In the genomic region with DNA sequence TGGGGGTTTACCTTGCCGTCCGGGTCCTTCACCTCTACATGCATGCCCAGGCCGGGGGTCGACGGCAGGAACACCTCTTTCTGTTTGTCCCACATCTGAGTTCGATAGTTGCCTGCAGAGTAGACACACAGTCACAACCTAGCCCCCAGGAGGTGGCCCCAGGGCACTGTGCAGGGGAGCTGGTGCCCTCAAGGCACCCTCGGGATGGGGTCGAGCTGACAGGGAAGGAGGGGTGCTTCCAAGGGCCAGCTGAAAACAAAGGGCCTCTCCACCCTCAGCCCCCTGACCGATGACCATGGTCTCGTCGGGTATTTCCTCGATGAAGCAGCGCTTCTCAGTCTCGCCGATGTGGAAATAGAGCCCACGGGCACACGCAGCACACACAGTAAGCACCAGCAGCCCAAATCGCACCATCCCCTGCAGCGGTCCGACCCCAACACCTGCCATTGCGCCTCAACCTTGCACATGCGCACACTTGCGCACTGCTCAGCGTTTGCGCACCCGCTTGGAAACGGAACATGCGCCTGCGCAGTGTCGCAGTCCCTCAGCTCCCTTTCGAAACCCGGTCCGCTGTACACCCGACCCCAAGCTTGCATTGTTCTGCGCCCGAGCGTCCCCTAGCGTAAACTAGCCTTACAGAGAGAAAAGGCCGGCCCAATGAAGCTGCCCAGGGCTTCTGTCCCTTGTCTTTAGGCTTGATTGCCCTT, we compare ENCODE assay signal across 8 mouse cellular contexts. TPM values are rescaled to one million over a fixed set of nuclear protein-coding genes. Genes with fewer than 3 reads are reported as not detected.
DNase-seq lines count a peak whose midpoint lies in the region; ATAC-seq lines count a peak whose summit lies in the region.

A gene (minus strand): TSS at position 484 of the 707 bp plus-strand sequence.

- DNase-seq in adrenal gland, adult (ENCODE audit: inconsistent age in 2 of 2, low spot score in 1 of 2), result peak; percentile 98 to 99
- peak; percentile 99 for DNase-seq in embryo, embryonic 10.5 days (ENCODE audit: low spot score)
- peak; percentile 99 for DNase-seq in gastrocnemius, postnatal 14 days
- peak; percentile 96 to 99 for DNase-seq in left cerebral cortex, postnatal 10 days (ENCODE audit: extremely low spot score in 1 of 2, low spot score in 2 of 2)
- DNase-seq in right cerebral cortex, postnatal 25 days, result peak; percentile 96
- DNase-seq in urinary bladder, postnatal 4 days (ENCODE audit: low spot score in 2 of 2), result peak; percentile 95 to 98

- intact Hi-C loops in gastrocnemius, postnatal 14 days (cut with DNase I; ENCODE audit: low total_unique reads), result no loop called here
- intact Hi-C loops in left cerebral cortex, postnatal 10 days (cut with DNase I), result no loop called here

- ATAC-seq in inflammation-experienced regulatory T-cells, adult 6 months, result peak; percentile 92
- ATAC-seq in megakaryocyte-erythroid progenitor cell, adult 5-6 weeks (replicated peaks; ENCODE audit: low FRiP score, low TSS enrichment, poor library complexity, severe bottlenecking), result peak; percentile 98

RNA-seq across cellular contexts. Expression of the gene that starts here (rescaled TPM):
- 10 to 100 TPM; 56.3 to 62.4 TPM for total RNA-seq in gastrocnemius, postnatal 14 days (2021)
- 10 to 100 TPM; 53.4 to 93.7 (median 81.4) TPM for polyA plus RNA-seq in inflammation-experienced regulatory T-cells, adult 6 months (2017; shearing (Covaris generic))
- 10 to 100 TPM; 65.8 to 66.0 TPM for total RNA-seq in left cerebral cortex, postnatal 10 days (2021)
- total RNA-seq in megakaryocyte-erythroid progenitor cell, adult 5-6 weeks (2014; fragmentation: Nextera tagmentation), result 18.9 and 35.5 TPM in 2 replicates
- 18.8 and 25.3 TPM in 2 replicates for total RNA-seq in megakaryocyte-erythroid progenitor cell, adult 5-6 weeks (2017)

Comparison
In these comparisons a context has a peak if more than half of its experiments do, and no peak if none do; other contexts are left out.
1. Peak in every context shown above with its lines: DNase-seq and ATAC-seq.